Mouse (Mus musculus): ENCODE data around the gene Gm20431. TPM values are rescaled to one million over a fixed set of nuclear protein-coding genes. Genes with fewer than 3 reads are reported as not detected.
A peak's percentile ranks its signal among the peaks of the same experiment; 100 is the strongest.

Gene Gm20431
- polyA plus RNA-seq, 1 experiment: 11.3 TPM

GRCm38 (mm10) chr2:167588774-167589577, 72.3 kb downstream of the Gm20431 start:
- TF ChIP-seq CTCF (IDR thresholded peaks at IDR 0.05; ENCODE audit: insufficient read depth, low read length) (no peak), POLR2A (IDR thresholded peaks at IDR 0.05; ENCODE audit: borderline replicate concordance, extremely low read depth, low read depth, low read length) (peak; percentile 89)
- 21% methylated on average over 21 of the region's 21 CpGs for WGBS
- DNase-seq: peak; percentile 62
- peaks cover 22% of the 10 kb centered on the region for H3K4me1 ChIP-seq (ENCODE audit: control insufficient read depth, insufficient read depth, low read length)
- peak overlapping the region; percentile 69 for H3K4me3 ChIP-seq (replicated peaks; ENCODE audit: extremely low read depth, low read depth, low read length)

- WGBS: 27% methylated on average over 9 of the region's 9 CpGs
- no peak for TF ChIP-seq CTCF (IDR thresholded peaks at IDR 0.05; ENCODE audit: insufficient read depth, low read length)
- peak; percentile 44; the same call in 1 of the 2 replicates for TF ChIP-seq POLR2A (IDR thresholded peaks at IDR 0.05; ENCODE audit: borderline replicate concordance, extremely low read depth, low read depth, low read length)
- H3K4me1 ChIP-seq (ENCODE audit: control insufficient read depth, insufficient read depth, low read length): peaks cover 20% of the 10 kb centered on the region
- DNase-seq: no peak
- no peak overlapping the region for H3K4me3 ChIP-seq (replicated peaks; ENCODE audit: extremely low read depth, low read depth, low read length)
These were observed 74.3 kb downstream of the Gm20431 start for GRCm38 (mm10) chr2:167586976-167587375.

GRCm38 (mm10) chr2:167586041-167586440, 75.3 kb downstream of the Gm20431 start:
- H3K4me1 ChIP-seq (ENCODE audit: control insufficient read depth, insufficient read depth, low read length): peaks cover 20% of the 10 kb centered on the region
- WGBS: 13% methylated on average over 8 of the region's 8 CpGs
- no peak overlapping the region for H3K4me3 ChIP-seq (replicated peaks; ENCODE audit: extremely low read depth, low read depth, low read length)
- peak; percentile 52 for DNase-seq
- TF ChIP-seq CTCF (IDR thresholded peaks at IDR 0.05; ENCODE audit: insufficient read depth, low read length) (no peak), POLR2A (IDR thresholded peaks at IDR 0.05; ENCODE audit: borderline replicate concordance, extremely low read depth, low read depth, low read length) (no peak)

GRCm38 (mm10) chr2:167585273-167585672, 76.0 kb downstream of the Gm20431 start:
- TF ChIP-seq POLR2A (IDR thresholded peaks at IDR 0.05; ENCODE audit: borderline replicate concordance, extremely low read depth, low read depth, low read length): no peak
- TF ChIP-seq CTCF (IDR thresholded peaks at IDR 0.05; ENCODE audit: insufficient read depth, low read length): no peak
- Histone ChIP-seq H3K4me3 (replicated peaks; ENCODE audit: extremely low read depth, low read depth, low read length) (no peak overlapping the region), H3K4me1 (ENCODE audit: control insufficient read depth, insufficient read depth, low read length) (peaks cover 20% of the 10 kb centered on the region)
- WGBS: 86% methylated on average over 2 of the region's 2 CpGs
- no peak for DNase-seq

- DNase-seq: no peak
- no peak for TF ChIP-seq POLR2A (IDR thresholded peaks at IDR 0.05; ENCODE audit: borderline replicate concordance, extremely low read depth, low read depth, low read length)
- TF ChIP-seq CTCF (IDR thresholded peaks at IDR 0.05; ENCODE audit: insufficient read depth, low read length): no peak
- peaks cover 18% of the 10 kb centered on the region for H3K4me1 ChIP-seq (ENCODE audit: control insufficient read depth, insufficient read depth, low read length)
- no peak overlapping the region for H3K4me3 ChIP-seq (replicated peaks; ENCODE audit: extremely low read depth, low read depth, low read length)
- 38% methylated on average over 10 of the region's 10 CpGs for WGBS
These were observed 77.9 kb downstream of the Gm20431 start for GRCm38 (mm10) chr2:167583161-167583952.

GRCm38 (mm10) chr2:167578521-167578920, 82.8 kb downstream of the Gm20431 start:
- H3K4me3 ChIP-seq (replicated peaks; ENCODE audit: extremely low read depth, low read depth, low read length): no peak overlapping the region
- DNase-seq: no peak
- H3K4me1 ChIP-seq (ENCODE audit: control insufficient read depth, insufficient read depth, low read length): no peaks in the 10 kb centered on the region; the same call in 1 of the 2 replicates
- TF ChIP-seq CTCF (IDR thresholded peaks at IDR 0.05; ENCODE audit: insufficient read depth, low read length): no peak
- TF ChIP-seq POLR2A (IDR thresholded peaks at IDR 0.05; ENCODE audit: borderline replicate concordance, extremely low read depth, low read depth, low read length): no peak
- 45% methylated on average over 5 of the region's 5 CpGs for WGBS

GRCm38 (mm10) chr2:167577186-167577785, 84.0 kb downstream of the Gm20431 start:
- WGBS: 63% methylated on average over 9 of the region's 9 CpGs
- no peak for DNase-seq
- Histone ChIP-seq H3K4me3 (replicated peaks; ENCODE audit: extremely low read depth, low read depth, low read length) (no peak overlapping the region), H3K4me1 (ENCODE audit: control insufficient read depth, insufficient read depth, low read length) (no peaks in the 10 kb centered on the region)
- TF ChIP-seq POLR2A (IDR thresholded peaks at IDR 0.05; ENCODE audit: borderline replicate concordance, extremely low read depth, low read depth, low read length) (no peak), CTCF (IDR thresholded peaks at IDR 0.05; ENCODE audit: insufficient read depth, low read length) (no peak)

- Histone ChIP-seq H3K4me3 (replicated peaks; ENCODE audit: extremely low read depth, low read depth, low read length) (no peak overlapping the region), H3K4me1 (ENCODE audit: control insufficient read depth, insufficient read depth, low read length) (no peaks in the 10 kb centered on the region)
- TF ChIP-seq CTCF (IDR thresholded peaks at IDR 0.05; ENCODE audit: insufficient read depth, low read length): no peak
- TF ChIP-seq POLR2A (IDR thresholded peaks at IDR 0.05; ENCODE audit: borderline replicate concordance, extremely low read depth, low read depth, low read length): no peak
- WGBS: 71% methylated on average over 8 of the region's 8 CpGs
- no peak for DNase-seq
These were observed 85.1 kb downstream of the Gm20431 start for GRCm38 (mm10) chr2:167576121-167576620.

- peaks cover under 1% of the 10 kb centered on the region; the same call in 1 of the 2 replicates for H3K4me1 ChIP-seq (ENCODE audit: control insufficient read depth, insufficient read depth, low read length)
- H3K4me3 ChIP-seq (replicated peaks; ENCODE audit: extremely low read depth, low read depth, low read length): no peak overlapping the region
- no peak for TF ChIP-seq POLR2A (IDR thresholded peaks at IDR 0.05; ENCODE audit: borderline replicate concordance, extremely low read depth, low read depth, low read length)
- no peak for TF ChIP-seq CTCF (IDR thresholded peaks at IDR 0.05; ENCODE audit: insufficient read depth, low read length)
- 88% methylated on average over 7 of the region's 7 CpGs for WGBS
- DNase-seq: no peak
These were observed 85.7 kb downstream of the Gm20431 start for GRCm38 (mm10) chr2:167575581-167575980.

All from lung, adult 2 months (tissue).